Mouse (Mus musculus) megakaryocyte-erythroid progenitor cell, adult 5-6 weeks (primary cell): Measurements from ENCODE around the gene Mfap2. TPM values are rescaled to one million over a fixed set of nuclear protein-coding genes. Genes with fewer than 3 reads are reported as not detected.

ENCODE experiments used
- ATAC-seq: replicated peaks from 2 replicates; pipeline ENCODE4 v1.8.0; 2016; ENCODE audit warnings: mild to moderate bottlenecking, inconsistent platforms; ENCODE audit not compliant: severe bottlenecking, poor library complexity, low FRiP score, low TSS enrichment
- total RNA-seq, 2 experiments: library from RNA; stranded (forward) in 1 of 2; stranded (reverse) in 1 of 2; fragments of 200-1000, 215-1000 nt in 1 of 2; fragments of >200 nt in 1 of 2; fragmentation: Nextera tagmentation in 1 of 2; gene quantifications; 2 replicates each; pipeline ENCODE4 v1.2.3; 2014 to 2017

The Mfap2 gene
- total RNA-seq, 2 experiments from 2014 or later = not detected

GRCm38 (mm10) chr4:140986711-140987395 lies 23.4 kb upstream of the Mfap2 start, which contains the start of gene Atp13a2:
Gene Atp13a2 (plus strand): TSS chr4:140986873.
- ATAC-seq = peak; percentile 64

- ATAC-seq = no peak
Observed at GRCm38 (mm10) chr4:140987476-140987875, 22.7 kb upstream of the Mfap2 start.

- no peak for ATAC-seq
Observed at GRCm38 (mm10) chr4:140988706-140989290, 21.4 kb upstream of the Mfap2 start.

- peak; percentile 58 for ATAC-seq
Observed at GRCm38 (mm10) chr4:140989447-140989846, 20.8 kb upstream of the Mfap2 start.

GRCm38 (mm10) chr4:140992215-140992614 lies 18.0 kb upstream of the Mfap2 start:
- no peak for ATAC-seq

GRCm38 (mm10) chr4:140993846-140994245 lies 16.4 kb upstream of the Mfap2 start:
- no peak for ATAC-seq

GRCm38 (mm10) chr4:140995811-140996210 lies 14.4 kb upstream of the Mfap2 start:
- no peak for ATAC-seq

- peak; percentile 59 for ATAC-seq
Observed at GRCm38 (mm10) chr4:140996812-140997211, 13.4 kb upstream of the Mfap2 start.

- ATAC-seq = no peak
Observed at GRCm38 (mm10) chr4:141005983-141006382, 4.2 kb upstream of the Mfap2 start.

- ATAC-seq = peak; percentile 95
Observed at GRCm38 (mm10) chr4:141008028-141008427, 2.2 kb upstream of the Mfap2 start.

- ATAC-seq = no peak
Observed at GRCm38 (mm10) chr4:141010526-141010925, 308 bp downstream of the Mfap2 start.

GRCm38 (mm10) chr4:141010941-141011429 lies 767 bp downstream of the Mfap2 start:
- no peak for ATAC-seq

GRCm38 (mm10) chr4:141011556-141012328 lies 1.5 kb downstream of the Mfap2 start:
- ATAC-seq = no peak

- no peak for ATAC-seq
Observed at GRCm38 (mm10) chr4:141012558-141012957, 2.3 kb downstream of the Mfap2 start.

- ATAC-seq = no peak
Observed at GRCm38 (mm10) chr4:141014114-141014513, 3.9 kb downstream of the Mfap2 start.

- ATAC-seq = no peak
Observed at GRCm38 (mm10) chr4:141014856-141015255, 4.6 kb downstream of the Mfap2 start.

- no peak for ATAC-seq
Observed at GRCm38 (mm10) chr4:141015356-141015755, 5.1 kb downstream of the Mfap2 start.

- ATAC-seq = no peak
Observed at GRCm38 (mm10) chr4:141016311-141016710, 6.1 kb downstream of the Mfap2 start.

GRCm38 (mm10) chr4:141017657-141018436 lies 7.6 kb downstream of the Mfap2 start:
- ATAC-seq = no peak

- ATAC-seq = no peak
Observed at GRCm38 (mm10) chr4:141020220-141020619, 10.0 kb downstream of the Mfap2 start.
